Mouse (Mus musculus): Measurements from ENCODE around the gene Ppp6r2. TPM values are rescaled to one million over a fixed set of nuclear protein-coding genes. Genes with fewer than 3 reads are reported as not detected.

Ppp6r2 gene
- polyA plus RNA-seq, 1 experiment from 2014 or later, result 29.8 TPM

GRCm38 (mm10) chr15:89316146-89316545 lies 104.8 kb downstream of the Ppp6r2 start:
- H3K4me3 ChIP-seq (ENCODE audit: low read length), result no peak overlapping the region
- 71% methylated on average over 11 of the region's 11 CpGs for WGBS
- H3K9me3 ChIP-seq (ENCODE audit: control insufficient read depth, low read length), result no peaks in the 10 kb centered on the region
- H3K27me3 ChIP-seq (ENCODE audit: control insufficient read depth, insufficient read depth, low read length), result no peaks in the 10 kb centered on the region
- no peak overlapping the region for H3K9ac ChIP-seq (ENCODE audit: low read depth, low read length)
- no peak for ATAC-seq (ENCODE audit: low FRiP score, low TSS enrichment)
- no peak overlapping the region for H3K4me2 ChIP-seq (replicated peaks; ENCODE audit: low read depth, low read length)
- no peak overlapping the region for H3K27ac ChIP-seq (ENCODE audit: low read depth, low read length)
- peaks cover 17% of the 10 kb centered on the region for H3K4me1 ChIP-seq (ENCODE audit: control insufficient read depth, insufficient read depth, low read length)
- H3K36me3 ChIP-seq (ENCODE audit: control insufficient read depth, insufficient read depth, low read length), result no peaks in the 10 kb centered on the region

DNA sequence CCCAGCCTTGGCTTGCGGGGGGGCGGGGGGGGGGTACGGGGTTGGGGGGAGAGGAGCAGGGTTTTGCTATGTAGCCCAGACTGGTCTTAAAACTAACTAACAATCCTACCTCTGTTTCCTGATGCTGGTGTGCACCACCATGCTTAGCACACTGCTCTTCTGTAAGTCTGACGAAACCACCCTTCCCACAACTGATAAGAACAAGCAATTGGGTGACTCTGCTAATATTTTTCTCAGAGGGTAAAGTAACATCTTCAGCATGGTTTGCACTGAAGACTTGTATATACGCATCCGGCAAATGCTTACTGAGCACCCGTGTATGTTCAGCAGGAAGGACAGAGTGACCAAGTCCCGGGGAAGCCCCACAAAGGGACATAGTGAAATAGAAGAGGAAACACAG lies 109.9 kb downstream of the Ppp6r2 start:
- 81% methylated on average over 8 of the region's 8 CpGs for WGBS
- ATAC-seq (ENCODE audit: low FRiP score, low TSS enrichment), result no peak
- Histone ChIP-seq H3K4me2 (replicated peaks; ENCODE audit: low read depth, low read length) (no peak overlapping the region), H3K27me3 (ENCODE audit: control insufficient read depth, insufficient read depth, low read length) (0 out of 2 replicates have a peak, but pooled peaks cover 7% of the 10 kb centered on the region), H3K4me3 (ENCODE audit: low read length) (no peak overlapping the region), H3K9me3 (ENCODE audit: control insufficient read depth, low read length) (no peaks in the 10 kb centered on the region), H3K9ac (ENCODE audit: low read depth, low read length) (no peak overlapping the region), H3K4me1 (ENCODE audit: control insufficient read depth, insufficient read depth, low read length) (peaks cover 6% of the 10 kb centered on the region; the same call in 1 of the 2 replicates), H3K27ac (ENCODE audit: low read depth, low read length) (no peak overlapping the region), H3K36me3 (ENCODE audit: control insufficient read depth, insufficient read depth, low read length) (no peaks in the 10 kb centered on the region)

GRCm38 (mm10) chr15:89322670-89323522 lies 111.5 kb downstream of the Ppp6r2 start, which contains the start of gene Adm2:
Adm2 (plus strand) TSS chr15:89322720.
- H3K9ac ChIP-seq (ENCODE audit: low read depth, low read length), result no peak within 1 kb of the TSS
- peak; percentile 35; the same call in 1 of the 2 replicates for ATAC-seq (ENCODE audit: low FRiP score, low TSS enrichment)
- H3K4me3 ChIP-seq (ENCODE audit: low read length), result peak within 1 kb of the TSS; percentile 24
- WGBS, result 5% methylated on average over 26 of the region's 26 CpGs
- no peaks in the 10 kb centered on the region for H3K36me3 ChIP-seq (ENCODE audit: control insufficient read depth, insufficient read depth, low read length)
- H3K27ac ChIP-seq (ENCODE audit: low read depth, low read length), result no peak within 1 kb of the TSS
- H3K4me2 ChIP-seq (replicated peaks; ENCODE audit: low read depth, low read length), result peak within 1 kb of the TSS; percentile 45
- H3K27me3 ChIP-seq (ENCODE audit: control insufficient read depth, insufficient read depth, low read length), result 0 out of 2 replicates have a peak, but pooled peaks cover 7% of the 10 kb centered on the region
- no peaks in the 10 kb centered on the region for H3K9me3 ChIP-seq (ENCODE audit: control insufficient read depth, low read length)
- peaks cover 6% of the 10 kb centered on the region; the same call in 1 of the 2 replicates for H3K4me1 ChIP-seq (ENCODE audit: control insufficient read depth, insufficient read depth, low read length)

GRCm38 (mm10) chr15:89323656-89324055 lies 112.3 kb downstream of the Ppp6r2 start:
- 98% methylated on average over 4 of the region's 4 CpGs for WGBS
- Histone ChIP-seq H3K4me2 (replicated peaks; ENCODE audit: low read depth, low read length) (no peak overlapping the region), H3K9me3 (ENCODE audit: control insufficient read depth, low read length) (no peaks in the 10 kb centered on the region), H3K4me3 (ENCODE audit: low read length) (no peak overlapping the region), H3K4me1 (ENCODE audit: control insufficient read depth, insufficient read depth, low read length) (peaks cover 6% of the 10 kb centered on the region; the same call in 1 of the 2 replicates), H3K9ac (ENCODE audit: low read depth, low read length) (no peak overlapping the region), H3K27ac (ENCODE audit: low read depth, low read length) (no peak overlapping the region), H3K27me3 (ENCODE audit: control insufficient read depth, insufficient read depth, low read length) (0 out of 2 replicates have a peak, but pooled peaks cover 7% of the 10 kb centered on the region), H3K36me3 (ENCODE audit: control insufficient read depth, insufficient read depth, low read length) (no peaks in the 10 kb centered on the region)
- no peak for ATAC-seq (ENCODE audit: low FRiP score, low TSS enrichment)

DNA sequence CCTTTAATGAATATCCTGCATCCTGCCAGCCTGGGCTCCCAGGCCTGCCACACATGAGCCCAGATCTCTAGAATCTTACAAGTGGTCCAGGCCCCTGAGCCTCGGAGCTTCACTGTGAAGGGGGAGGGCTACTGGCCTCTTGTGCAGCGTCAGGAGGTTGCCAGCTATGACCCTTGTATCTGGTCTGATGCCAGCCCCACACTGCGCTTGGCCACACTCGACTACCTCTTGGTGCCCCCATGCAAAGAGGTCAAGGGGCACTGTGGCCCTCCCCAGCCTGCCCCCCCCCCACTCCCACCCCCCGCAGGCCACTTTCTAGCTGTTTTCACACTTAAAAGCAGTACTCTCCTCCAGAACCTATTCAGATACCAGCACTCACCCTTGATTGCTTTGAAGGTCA lies 115.1 kb downstream of the Ppp6r2 start:
- WGBS, result 53% methylated on average over 5 of the region's 5 CpGs

DNA sequence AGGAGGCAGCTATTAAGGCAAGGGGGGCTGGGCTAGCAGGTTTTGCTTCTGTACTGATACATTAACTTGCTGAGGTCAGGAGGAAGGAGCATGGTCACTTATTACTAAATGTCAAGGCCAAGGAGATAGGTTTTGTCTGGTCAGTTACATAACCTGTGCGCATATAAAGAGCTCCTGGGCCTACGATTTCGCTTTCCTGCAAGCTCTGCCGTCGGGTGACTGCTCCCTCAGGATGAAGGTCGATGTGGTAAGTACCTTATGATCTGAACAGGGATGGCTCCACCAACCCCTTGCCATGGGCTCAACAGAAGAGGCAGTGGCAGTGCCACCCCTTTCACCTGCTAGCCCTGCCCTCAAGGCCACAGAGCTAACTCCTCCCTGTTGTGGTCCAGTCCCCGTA lies 122.9 kb downstream of the Ppp6r2 start, which contains the start of gene Miox:
Gene Miox (plus strand): TSS at position 128 of the 400 bp plus-strand sequence.
- H3K27me3 ChIP-seq (ENCODE audit: control insufficient read depth, insufficient read depth, low read length), result no peaks in the 10 kb centered on the region
- no peak for ATAC-seq (ENCODE audit: low FRiP score, low TSS enrichment)
- no peaks in the 10 kb centered on the region for H3K4me1 ChIP-seq (ENCODE audit: control insufficient read depth, insufficient read depth, low read length)
- no peak within 1 kb of the TSS for H3K27ac ChIP-seq (ENCODE audit: low read depth, low read length)
- no peak within 1 kb of the TSS for H3K9ac ChIP-seq (ENCODE audit: low read depth, low read length)
- WGBS, result 83% methylated on average over 7 of the region's 7 CpGs
- no peak within 1 kb of the TSS for H3K4me2 ChIP-seq (replicated peaks; ENCODE audit: low read depth, low read length)
- no peaks in the 10 kb centered on the region for H3K36me3 ChIP-seq (ENCODE audit: control insufficient read depth, insufficient read depth, low read length)
- no peaks in the 10 kb centered on the region for H3K9me3 ChIP-seq (ENCODE audit: control insufficient read depth, low read length)
- no peak within 1 kb of the TSS for H3K4me3 ChIP-seq (ENCODE audit: low read length)

More for the DNA sequence above, 115.1 kb downstream of the Ppp6r2 start:
- no peak overlapping the region for H3K27ac ChIP-seq (ENCODE audit: low read depth, low read length)
- H3K9me3 ChIP-seq (ENCODE audit: control insufficient read depth, low read length), result no peaks in the 10 kb centered on the region
- H3K4me1 ChIP-seq (ENCODE audit: control insufficient read depth, insufficient read depth, low read length), result peaks cover 6% of the 10 kb centered on the region; the same call in 1 of the 2 replicates
- no peak for ATAC-seq (ENCODE audit: low FRiP score, low TSS enrichment)
- no peak overlapping the region for H3K4me3 ChIP-seq (ENCODE audit: low read length)
- H3K4me2 ChIP-seq (replicated peaks; ENCODE audit: low read depth, low read length), result no peak overlapping the region
- 0 out of 2 replicates have a peak, but pooled peaks cover 7% of the 10 kb centered on the region for H3K27me3 ChIP-seq (ENCODE audit: control insufficient read depth, insufficient read depth, low read length)
- no peak overlapping the region for H3K9ac ChIP-seq (ENCODE audit: low read depth, low read length)
- H3K36me3 ChIP-seq (ENCODE audit: control insufficient read depth, insufficient read depth, low read length), result no peaks in the 10 kb centered on the region

DNA sequence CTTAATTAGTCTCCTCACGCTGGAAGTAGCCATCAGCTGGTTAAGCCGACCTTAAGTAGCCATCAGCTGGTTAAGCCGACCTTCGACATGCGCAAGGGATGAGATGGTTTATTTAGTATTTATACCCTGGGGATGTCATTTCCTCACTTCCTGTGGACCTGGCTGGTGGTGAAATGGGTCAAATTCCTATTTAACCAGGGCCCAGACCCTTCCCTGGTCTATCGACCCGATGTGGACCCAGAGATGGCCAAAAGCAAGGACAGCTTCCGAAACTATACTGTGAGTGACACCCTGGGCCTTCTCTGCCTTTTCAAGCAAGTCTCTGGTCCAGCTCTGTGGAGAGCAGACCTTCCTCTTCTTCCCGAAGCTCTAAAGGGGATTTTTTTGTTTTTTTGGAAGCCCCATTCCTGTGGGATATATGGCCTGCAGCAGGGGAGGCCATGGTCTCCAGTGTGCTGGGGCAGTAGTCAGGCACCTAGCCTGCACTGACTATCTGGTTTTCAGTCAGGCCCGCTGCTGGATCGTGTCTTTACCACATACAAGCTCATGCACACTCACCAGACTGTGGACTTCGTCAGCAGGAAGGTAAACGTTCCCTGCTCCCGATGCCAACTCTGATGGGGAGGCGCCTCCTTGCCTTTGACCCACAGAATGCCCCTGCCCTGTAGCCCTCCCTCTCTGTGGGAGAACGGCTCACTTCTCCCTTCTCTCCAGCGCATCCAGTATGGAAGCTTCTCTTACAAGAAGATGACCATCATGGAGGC lies 123.6 kb downstream of the Ppp6r2 start:
- WGBS, result 82% methylated on average over 17 of the region's 17 CpGs
- Histone ChIP-seq H3K27ac (ENCODE audit: low read depth, low read length) (no peak overlapping the region), H3K4me3 (ENCODE audit: low read length) (no peak overlapping the region), H3K4me1 (ENCODE audit: control insufficient read depth, insufficient read depth, low read length) (no peaks in the 10 kb centered on the region), H3K4me2 (replicated peaks; ENCODE audit: low read depth, low read length) (no peak overlapping the region), H3K9ac (ENCODE audit: low read depth, low read length) (no peak overlapping the region), H3K36me3 (ENCODE audit: control insufficient read depth, insufficient read depth, low read length) (no peaks in the 10 kb centered on the region), H3K27me3 (ENCODE audit: control insufficient read depth, insufficient read depth, low read length) (no peaks in the 10 kb centered on the region), H3K9me3 (ENCODE audit: control insufficient read depth, low read length) (no peaks in the 10 kb centered on the region)
- ATAC-seq (ENCODE audit: low FRiP score, low TSS enrichment), result no peak

DNA sequence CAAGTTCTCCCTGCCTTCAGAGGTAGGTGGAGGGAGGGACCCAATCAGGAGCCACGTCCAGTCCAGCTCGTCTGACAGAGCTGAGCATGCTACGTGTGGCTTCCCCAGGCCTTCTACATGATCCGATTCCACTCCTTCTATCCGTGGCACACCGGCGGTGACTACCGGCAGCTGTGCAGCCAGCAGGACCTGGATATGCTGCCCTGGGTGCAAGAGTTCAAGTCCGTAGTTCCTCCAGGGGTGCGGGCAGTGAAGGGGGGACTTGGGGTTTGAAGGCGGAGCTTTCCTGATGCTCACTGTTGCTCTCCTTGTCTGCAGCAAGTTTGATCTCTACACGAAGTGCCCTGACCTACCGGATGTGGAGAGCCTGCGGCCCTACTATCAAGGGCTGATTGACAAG lies 125.1 kb downstream of the Ppp6r2 start:
- Histone ChIP-seq H3K4me1 (ENCODE audit: control insufficient read depth, insufficient read depth, low read length) (no peaks in the 10 kb centered on the region), H3K27me3 (ENCODE audit: control insufficient read depth, insufficient read depth, low read length) (no peaks in the 10 kb centered on the region), H3K4me3 (ENCODE audit: low read length) (no peak overlapping the region), H3K36me3 (ENCODE audit: control insufficient read depth, insufficient read depth, low read length) (no peaks in the 10 kb centered on the region), H3K27ac (ENCODE audit: low read depth, low read length) (no peak overlapping the region), H3K9ac (ENCODE audit: low read depth, low read length) (no peak overlapping the region), H3K9me3 (ENCODE audit: control insufficient read depth, low read length) (no peaks in the 10 kb centered on the region), H3K4me2 (replicated peaks; ENCODE audit: low read depth, low read length) (no peak overlapping the region)
- 89% methylated on average over 14 of the region's 14 CpGs for WGBS
- no peak for ATAC-seq (ENCODE audit: low FRiP score, low TSS enrichment)

All from kidney, embryonic 14.5 days (tissue).